Mouse (Mus musculus) 3134 (cell line): ENCODE data around the gene Herc3.
"Not testable (repeated sequence)": the region's sequence is repeated elsewhere in the genome, so short reads cannot be mapped to it uniquely, and the experiment has no call there.

Experiments
- DNase-seq: peaks from one replicate; pipeline ENCODE4 v3.0.0-alpha.2; 2011; ENCODE audit warnings: low spot score; ENCODE audit not compliant: insufficient read length; ENCODE audit errors: extremely low read depth

The Herc3 gene

GRCm38 (mm10) chr6:58831232-58832009 is at the start of gene Herc3:
Gene Herc3 (plus strand): TSS chr6:58831465.
- DNase-seq: peak; percentile 90

GRCm38 (mm10) chr6:58801394-58801793 is 29.9 kb upstream of the Herc3 start:
- peak; percentile 3 for DNase-seq

- DNase-seq: no peak
Measured at GRCm38 (mm10) chr6:58814381-58814780, 16.9 kb upstream of the Herc3 start.

- not testable (repeated sequence) for DNase-seq
Measured at GRCm38 (mm10) chr6:58817037-58817436, 14.2 kb upstream of the Herc3 start.

GRCm38 (mm10) chr6:58825619-58826018 is 5.6 kb upstream of the Herc3 start:
- DNase-seq: no peak

- DNase-seq: no peak
Measured at GRCm38 (mm10) chr6:58826089-58826488, 5.2 kb upstream of the Herc3 start.

- DNase-seq: peak; percentile 61
Measured at GRCm38 (mm10) chr6:58828582-58828981, 2.7 kb upstream of the Herc3 start.

- no peak for DNase-seq
Measured at GRCm38 (mm10) chr6:58830840-58831231, 429 bp upstream of the Herc3 start.

GRCm38 (mm10) chr6:58832591-58833018 is 1.3 kb downstream of the Herc3 start:
- peak; percentile 44 for DNase-seq

- DNase-seq: no peak
Measured at GRCm38 (mm10) chr6:58834470-58834869, 3.2 kb downstream of the Herc3 start.

- no peak for DNase-seq
Measured at GRCm38 (mm10) chr6:58835591-58835990, 4.3 kb downstream of the Herc3 start.

GRCm38 (mm10) chr6:58836476-58836875 is 5.2 kb downstream of the Herc3 start:
- DNase-seq: no peak

- DNase-seq: no peak
Measured at GRCm38 (mm10) chr6:58837917-58838316, 6.7 kb downstream of the Herc3 start.

- DNase-seq: peak; percentile 10
Measured at GRCm38 (mm10) chr6:58841208-58841607, 9.9 kb downstream of the Herc3 start.

GRCm38 (mm10) chr6:58842186-58842585 is 10.9 kb downstream of the Herc3 start:
- DNase-seq: no peak

GRCm38 (mm10) chr6:58843580-58843979 is 12.3 kb downstream of the Herc3 start:
- no peak for DNase-seq

- no peak for DNase-seq
Measured at GRCm38 (mm10) chr6:58844188-58844822, 13.0 kb downstream of the Herc3 start.

GRCm38 (mm10) chr6:58846850-58847692 is 15.8 kb downstream of the Herc3 start:
- no peak for DNase-seq

- DNase-seq: peak; percentile 86
Measured at GRCm38 (mm10) chr6:58847836-58848235, 16.6 kb downstream of the Herc3 start.

- DNase-seq: no peak
Measured at GRCm38 (mm10) chr6:58849356-58849755, 18.1 kb downstream of the Herc3 start.

GRCm38 (mm10) chr6:58855676-58856367 is 24.6 kb downstream of the Herc3 start:
- DNase-seq: no peak
